Mouse (Mus musculus) erythroblast, embryonic 14.5 days (primary cell): ENCODE data around the gene Xylt1.

Source experiments
- GATA1 ChIP-seq: IDR thresholded peaks from 2 replicates; pipeline ENCODE4 v1.6.1; 2012; ENCODE audit warnings: low read length, inconsistent platforms, mixed read lengths
- TAL1 ChIP-seq: IDR thresholded peaks from 3 replicates; pipeline ENCODE4 v1.6.1; 2012; ENCODE audit warnings: low read length, inconsistent platforms, mixed read lengths

GRCm38 (mm10) chr7:117435730-117436441, 55.1 kb downstream of the Xylt1 start:
- no peak for TF ChIP-seq GATA1
- no peak for TF ChIP-seq TAL1
